Mouse (Mus musculus): ENCODE results near the gene 1700001O22Rik.

The 1700001O22Rik gene

DNA sequence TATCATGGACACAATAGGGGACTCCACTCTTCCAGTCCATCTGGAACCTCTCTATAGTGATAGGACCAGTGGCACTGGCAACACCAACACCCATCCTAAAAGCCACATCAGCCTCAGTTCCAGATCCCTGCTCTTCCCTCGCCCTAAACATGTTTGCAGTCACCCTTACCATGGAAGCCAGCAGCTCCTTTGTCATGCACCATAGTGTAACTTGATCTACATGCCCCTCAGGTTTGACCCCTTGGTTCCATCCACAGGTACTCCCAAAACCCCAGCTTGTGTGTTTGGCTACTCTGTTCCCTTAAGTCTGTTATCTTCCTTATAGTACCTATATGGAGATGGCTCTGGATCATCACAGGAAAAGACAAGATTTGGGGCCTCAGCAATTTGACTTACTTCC lies 12.9 kb upstream of the 1700001O22Rik start:
- no peak for DNase-seq (ENCODE audit: low read depth, low spot score)

DNA sequence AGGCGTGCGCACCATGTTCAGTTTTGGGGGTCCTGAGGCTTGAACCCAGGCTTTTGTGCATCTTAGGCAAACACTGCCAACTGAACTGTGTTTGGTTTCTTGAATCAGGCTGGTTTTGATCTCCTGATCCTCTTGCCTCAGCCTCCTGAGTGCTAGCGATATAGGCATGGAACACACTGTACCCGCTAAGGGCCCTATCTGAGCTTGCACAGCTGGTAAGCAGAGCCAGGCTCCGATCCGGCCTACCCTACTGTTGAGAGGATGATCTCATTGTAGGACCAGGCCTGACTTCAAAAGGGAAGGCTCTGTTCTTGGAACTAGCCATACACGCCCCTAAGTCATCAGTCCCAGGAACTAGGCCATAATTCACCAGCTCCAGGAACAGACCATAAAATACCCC lies 7.1 kb upstream of the 1700001O22Rik start:
- no peak for DNase-seq (ENCODE audit: low read depth, low spot score)

DNA sequence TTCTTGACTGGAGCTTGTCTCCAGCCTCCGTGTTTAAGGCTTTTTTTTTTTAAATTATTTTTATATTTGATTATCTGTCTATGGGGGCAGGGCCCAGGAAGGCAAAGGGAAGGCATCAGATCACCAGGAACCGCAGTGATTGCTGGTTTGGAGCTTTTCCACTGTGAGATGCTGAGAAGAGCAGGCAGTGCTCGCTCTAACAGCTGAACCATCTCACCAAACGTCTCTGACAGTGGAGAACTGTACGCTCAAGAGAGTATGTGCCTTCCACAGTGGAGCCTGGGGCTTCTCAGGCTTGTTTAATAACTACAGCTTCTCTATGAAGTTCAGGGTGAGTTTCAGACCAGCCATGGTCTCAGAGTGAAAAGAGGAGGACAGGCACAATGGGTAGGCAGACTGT lies 6.0 kb upstream of the 1700001O22Rik start:
- no peak for DNase-seq (ENCODE audit: low read depth, low spot score)

DNA sequence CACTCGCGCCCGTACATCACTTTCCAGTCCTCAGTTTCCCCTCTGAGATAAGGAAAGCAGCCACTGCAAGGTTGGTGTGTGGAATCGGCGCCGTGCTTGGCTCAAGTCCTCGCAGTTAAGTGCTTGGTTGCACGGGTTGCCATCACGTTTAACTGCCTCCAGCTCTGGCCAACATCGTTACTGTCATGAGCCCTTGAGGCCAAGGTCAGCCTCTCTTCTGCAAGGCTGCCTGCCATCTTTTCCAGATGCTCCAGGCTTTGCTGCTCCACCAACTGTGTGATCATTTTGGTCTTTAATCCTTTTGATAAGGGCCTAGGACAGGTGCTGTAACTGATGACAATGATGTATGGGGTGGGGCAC lies 4.8 kb upstream of the 1700001O22Rik start:
- no peak for DNase-seq (ENCODE audit: low read depth, low spot score)

DNA sequence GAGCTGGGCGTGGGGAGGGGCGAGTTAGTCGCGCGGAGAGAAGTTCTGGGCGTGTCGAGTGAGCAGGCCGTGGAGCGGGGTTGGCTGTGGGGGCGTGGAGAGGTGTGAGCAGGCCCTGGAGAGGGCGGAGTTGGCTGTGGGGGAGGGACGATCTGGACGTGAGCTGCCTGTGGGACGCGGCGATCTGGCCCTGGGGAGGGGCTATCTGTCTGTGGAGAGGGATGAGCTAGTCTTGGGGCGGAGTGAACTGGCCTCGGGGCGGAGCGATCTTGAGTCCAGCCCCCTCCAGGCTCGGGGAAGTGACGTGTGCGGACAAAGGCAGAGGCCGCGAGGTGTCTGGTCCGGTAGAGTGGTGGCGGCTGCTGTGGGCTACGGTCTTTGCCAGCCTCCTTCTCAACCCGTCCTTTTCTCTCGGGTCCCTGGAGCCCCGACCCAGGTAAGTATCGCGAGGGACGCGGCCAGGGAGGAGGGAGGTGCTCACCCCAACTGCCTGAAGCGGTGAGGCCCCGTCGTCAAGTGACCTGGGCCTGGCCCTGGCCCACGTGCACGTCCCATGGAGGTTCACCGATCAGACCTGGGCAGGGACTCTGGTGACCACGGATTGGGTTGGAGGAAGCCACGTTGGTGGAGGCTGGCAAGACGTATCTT lies 4.3 kb upstream of the 1700001O22Rik start, which contains the start of gene Ntmt1:
Gene Ntmt1, plus strand, starts transcription at position 179 of the 648 bp plus-strand sequence.
- DNase-seq (ENCODE audit: low read depth, low spot score), result peak; percentile 98

DNA sequence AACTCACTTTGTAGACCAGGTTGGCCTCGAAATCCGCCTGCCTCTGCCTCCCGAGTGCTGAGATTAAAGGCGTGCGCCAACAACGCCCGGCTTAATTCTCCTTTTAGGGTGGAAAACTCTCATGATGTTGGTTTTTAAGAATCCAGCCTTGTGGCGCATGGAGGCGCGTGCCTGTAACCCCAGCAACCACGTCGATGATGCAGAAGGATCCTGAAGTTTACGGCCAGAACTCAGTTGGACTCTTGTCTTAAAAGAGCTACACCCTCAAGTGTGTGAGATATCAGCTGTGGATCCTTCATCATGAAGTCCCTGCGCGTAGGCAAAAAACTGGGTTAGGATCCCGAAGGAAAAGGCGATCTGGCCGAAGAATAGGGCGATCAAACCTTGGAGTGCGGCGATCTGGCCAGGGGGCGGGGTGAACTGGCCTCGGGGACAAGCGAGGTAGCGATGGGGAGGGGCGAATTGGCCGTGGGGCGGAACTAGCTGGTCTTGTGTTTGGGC lies 3.7 kb upstream of the 1700001O22Rik start:
- DNase-seq (ENCODE audit: low read depth, low spot score), result no peak

DNA sequence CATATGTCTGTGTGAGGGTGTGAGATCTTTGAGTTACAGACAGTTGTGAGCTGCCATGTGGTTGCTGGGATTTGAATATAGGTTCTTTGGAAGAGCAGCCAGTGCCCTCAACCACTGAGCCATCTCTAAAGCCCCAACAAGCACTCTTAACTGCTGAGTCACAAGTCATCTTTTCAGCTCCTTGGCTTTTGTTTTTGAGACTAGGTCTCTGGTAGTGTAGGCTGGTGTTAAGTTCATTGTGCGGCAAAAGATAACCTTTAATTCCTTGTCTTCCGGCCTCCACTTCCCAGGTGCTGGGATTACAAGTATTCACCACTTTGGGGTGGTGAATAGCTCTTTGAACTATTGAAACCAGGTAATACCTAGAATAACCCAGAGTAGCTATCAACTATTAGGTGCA lies 2.5 kb upstream of the 1700001O22Rik start:
- no peak for DNase-seq (ENCODE audit: low read depth, low spot score)

DNA sequence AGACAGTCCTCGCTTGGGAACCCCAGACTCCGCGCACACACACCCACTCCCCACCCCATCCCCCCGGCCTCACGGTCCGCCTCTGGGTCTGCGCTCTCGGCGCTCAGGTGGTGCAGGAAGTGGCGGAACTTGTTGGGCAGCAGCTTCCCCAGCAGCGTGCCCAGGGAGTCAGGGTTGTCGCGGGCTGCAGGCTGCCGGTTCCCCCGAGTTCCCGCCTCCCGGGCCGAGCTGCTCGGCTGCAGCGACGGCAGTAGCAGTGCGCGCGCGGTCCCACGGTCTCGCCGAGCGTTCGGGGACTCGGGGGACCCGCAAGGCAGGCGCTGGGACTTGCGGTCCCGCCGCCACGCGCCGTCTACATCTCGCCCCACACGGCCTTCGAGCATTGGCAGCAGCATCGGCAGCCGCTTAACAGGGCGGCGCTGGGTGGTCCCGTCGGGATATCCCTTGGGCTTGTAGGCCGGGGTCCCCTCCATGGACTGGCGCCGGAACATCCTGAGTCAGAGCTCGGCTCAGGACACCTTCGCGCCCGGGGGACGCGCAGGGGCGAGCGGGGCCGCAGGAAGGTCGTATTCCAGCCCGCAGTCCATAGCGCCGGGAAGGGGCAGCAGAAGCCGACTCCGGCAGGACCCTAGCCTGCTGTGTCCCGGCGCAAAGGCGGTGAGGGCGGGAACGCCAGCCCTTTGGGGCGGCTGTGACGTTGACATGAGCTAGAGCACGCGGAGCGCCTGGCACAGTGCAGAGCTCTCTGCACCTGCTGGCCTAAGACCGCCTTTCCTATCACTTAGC lies 2.2 kb downstream of the 1700001O22Rik start:
- no peak for DNase-seq (ENCODE audit: low read depth, low spot score)

DNA sequence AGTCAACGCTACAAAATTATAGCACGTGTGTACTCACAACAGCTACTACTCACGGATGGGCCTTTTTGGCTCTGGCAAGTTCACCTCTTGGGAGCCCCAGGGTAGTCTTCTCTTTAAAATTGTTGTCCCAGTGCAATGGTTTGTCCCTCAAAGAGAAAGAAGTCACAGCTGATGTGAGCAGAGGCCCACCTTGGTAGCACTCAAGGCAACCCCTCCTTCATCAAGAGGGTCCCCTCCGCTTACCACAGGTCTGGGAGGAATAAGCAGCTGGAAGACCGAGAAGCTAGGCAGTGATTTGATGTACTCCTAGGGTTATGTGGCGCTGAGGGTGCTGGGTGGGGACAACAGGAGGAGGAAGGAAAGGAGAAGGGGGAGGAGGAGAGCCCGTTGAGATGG lies 2.8 kb downstream of the 1700001O22Rik start:
- DNase-seq (ENCODE audit: low read depth, low spot score), result no peak

DNA sequence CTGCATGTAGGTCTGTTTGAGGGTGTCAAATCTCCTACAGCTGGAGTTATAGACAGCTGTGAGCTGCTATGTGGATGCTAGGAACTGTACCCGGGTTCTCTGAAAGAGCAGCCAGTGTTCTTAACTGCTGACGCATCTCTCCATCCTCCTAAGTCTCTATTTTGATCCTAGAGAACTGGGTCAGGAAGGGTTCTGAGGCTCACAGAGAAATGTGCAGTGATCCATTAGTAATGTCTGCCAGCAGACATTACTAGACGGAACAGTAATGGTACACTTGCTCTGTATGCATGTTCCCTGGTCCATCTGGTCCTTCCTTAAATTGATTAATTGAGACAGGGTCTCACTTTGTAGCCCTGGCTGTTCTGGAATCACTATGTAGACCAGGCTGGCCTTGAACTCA lies 4.0 kb downstream of the 1700001O22Rik start:
- DNase-seq (ENCODE audit: low read depth, low spot score), result no peak

DNA sequence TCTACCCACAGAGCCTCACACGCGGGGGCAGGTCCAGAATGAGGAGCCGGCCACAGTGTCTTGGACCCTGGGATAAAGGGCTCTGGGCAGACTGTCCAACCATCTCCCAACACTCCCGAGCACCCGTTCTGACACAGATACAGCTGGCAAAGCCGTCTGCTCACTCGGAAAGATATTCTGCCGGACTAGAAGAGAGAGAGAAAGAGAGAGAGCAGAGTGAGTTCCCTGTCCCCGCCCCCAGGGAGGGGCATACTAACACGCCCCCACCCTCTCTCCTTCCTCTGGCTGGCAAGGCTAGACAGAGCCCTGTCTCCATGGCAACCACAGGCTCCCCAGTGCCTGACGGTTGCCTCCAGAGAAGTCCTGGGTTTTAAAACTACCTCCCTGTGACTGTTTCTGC lies 7.1 kb downstream of the 1700001O22Rik start:
- no peak for DNase-seq (ENCODE audit: low read depth, low spot score)

DNA sequence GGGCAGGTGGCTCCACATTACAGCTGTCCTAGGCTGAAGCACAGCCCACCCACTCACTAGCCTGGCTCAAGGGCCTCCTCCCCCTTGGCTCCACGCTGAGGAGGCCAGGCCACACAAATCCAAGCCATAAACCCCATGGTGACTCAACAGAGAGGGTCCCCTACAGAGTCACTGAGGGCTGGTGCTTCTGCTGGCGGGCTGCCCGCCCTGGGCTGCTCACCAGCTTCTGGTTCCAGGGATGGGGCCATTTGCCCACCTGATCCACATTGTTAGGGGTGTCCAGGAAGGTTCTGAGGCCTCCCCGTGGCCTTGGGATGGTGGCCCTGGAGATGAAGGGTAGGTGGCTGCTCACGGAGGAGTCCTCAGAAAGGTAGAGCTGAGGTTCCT lies 7.6 kb downstream of the 1700001O22Rik start:
- no peak for DNase-seq (ENCODE audit: low read depth, low spot score)

DNA sequence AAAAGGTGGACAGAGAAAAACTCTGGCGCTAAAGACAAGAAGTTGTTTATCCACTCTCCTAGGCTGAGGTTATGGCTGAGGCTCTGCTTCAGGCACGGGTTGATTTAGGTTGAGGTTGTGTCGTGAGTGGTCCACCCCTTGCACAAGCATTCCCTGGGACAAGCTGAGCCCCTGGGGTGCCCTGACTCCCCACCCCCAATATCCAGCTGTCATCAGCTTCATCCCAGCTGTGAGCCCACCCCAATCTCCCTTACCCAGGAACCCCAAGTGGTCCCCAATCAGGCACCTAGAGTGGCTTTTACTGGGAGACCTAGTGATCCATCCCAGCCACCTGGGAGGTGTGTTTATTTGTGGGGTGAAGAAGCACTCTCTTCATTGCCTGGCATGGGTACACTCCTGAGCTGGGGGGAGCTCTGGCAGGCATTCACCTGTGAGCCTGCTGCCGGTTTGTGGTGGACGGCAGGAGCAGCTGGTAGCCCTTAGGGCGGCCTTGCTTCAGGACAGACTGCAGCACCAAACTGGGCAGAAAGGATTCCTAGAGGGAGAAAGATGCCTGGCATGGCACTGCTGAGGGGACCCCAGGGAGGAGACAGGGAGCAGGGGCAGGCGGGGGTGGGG lies 8.1 kb downstream of the 1700001O22Rik start:
- no peak for DNase-seq (ENCODE audit: low read depth, low spot score)

DNA sequence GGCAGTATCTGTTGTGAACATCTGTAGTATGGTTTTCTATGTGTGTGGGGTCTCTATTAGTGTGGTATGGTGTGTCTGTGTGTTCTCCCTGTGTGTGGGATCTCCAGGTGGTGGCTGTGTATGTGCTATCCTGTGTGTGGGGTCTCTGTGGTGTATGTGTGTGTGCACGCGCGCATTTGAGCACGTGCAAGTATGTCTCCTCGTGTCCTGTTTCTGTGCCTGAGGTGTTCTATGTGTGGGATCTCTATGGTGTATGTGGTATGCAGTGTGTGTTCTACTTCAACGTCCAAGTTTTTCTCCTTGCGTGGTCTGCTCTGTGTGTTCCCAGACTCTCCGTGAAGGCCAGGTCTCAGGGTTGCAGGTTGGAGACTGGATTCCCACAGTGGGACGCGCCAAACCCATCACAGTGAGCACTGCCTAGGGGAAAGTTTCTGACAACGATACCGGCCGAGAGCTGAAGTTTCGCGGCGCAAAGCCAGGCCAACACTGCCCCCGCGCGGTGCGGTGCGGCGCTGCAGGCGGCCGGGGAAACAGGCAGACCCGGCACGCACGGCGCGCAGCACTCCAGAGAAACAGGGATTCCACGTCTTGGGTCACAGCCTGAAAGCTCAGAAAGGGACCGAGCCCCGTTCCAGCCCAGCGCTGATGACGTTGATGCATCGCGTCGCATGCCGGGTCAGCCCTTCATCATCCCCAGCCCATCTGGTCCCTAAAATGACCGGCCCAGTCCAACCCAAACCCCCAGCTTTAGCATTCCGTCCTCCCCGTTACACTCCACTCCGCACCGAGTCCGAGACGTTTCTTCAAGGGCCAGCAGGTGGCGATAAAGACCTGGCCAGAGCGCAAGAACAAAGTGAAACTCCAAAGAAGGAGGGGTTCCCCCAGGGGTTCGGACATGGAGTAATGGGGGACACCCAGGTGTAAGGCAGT lies 9.0 kb downstream of the 1700001O22Rik start:
- DNase-seq (ENCODE audit: low read depth, low spot score), result peak; percentile 82

DNA sequence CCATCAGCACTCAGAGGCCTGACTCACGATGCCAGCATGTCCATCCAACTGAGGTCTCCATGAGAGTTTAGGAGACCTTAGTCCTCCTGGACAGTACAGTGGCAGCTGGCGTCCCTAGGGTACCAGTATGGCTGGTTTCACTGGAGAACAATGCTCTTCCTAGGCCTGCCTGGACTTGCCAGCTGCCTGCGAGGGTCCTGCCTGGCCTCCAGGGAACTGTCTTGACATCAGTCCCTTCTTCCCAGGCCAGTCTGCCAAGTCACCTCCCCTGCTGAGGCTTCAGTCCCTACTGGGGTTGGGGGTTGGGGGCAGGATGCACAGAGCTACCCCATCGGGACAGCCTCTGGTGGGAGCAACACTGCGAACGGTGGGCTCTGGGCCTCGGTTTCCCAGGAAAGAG lies 11.4 kb downstream of the 1700001O22Rik start:
- DNase-seq (ENCODE audit: low read depth, low spot score), result no peak

DNA sequence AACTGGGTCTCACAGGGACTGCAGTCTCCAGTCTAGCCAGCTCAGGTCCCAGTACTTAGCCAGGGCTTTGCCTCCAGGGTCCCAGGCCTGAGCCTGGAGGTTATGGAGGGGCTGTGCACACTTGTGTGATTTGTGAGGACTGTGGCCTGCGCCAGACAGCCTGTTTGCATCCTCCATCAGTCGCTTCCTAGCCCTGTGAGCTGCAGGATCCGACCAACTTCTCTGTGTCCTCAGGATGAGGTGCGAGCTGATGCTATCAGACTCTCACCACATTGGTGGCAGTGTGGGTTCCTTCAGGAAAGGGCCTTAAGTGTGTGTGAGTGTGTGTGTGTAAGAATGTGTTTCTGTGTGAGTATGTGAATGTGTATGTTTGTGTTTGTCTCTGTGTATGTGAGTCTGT lies 16.0 kb downstream of the 1700001O22Rik start:
- DNase-seq (ENCODE audit: low read depth, low spot score), result no peak

DNA sequence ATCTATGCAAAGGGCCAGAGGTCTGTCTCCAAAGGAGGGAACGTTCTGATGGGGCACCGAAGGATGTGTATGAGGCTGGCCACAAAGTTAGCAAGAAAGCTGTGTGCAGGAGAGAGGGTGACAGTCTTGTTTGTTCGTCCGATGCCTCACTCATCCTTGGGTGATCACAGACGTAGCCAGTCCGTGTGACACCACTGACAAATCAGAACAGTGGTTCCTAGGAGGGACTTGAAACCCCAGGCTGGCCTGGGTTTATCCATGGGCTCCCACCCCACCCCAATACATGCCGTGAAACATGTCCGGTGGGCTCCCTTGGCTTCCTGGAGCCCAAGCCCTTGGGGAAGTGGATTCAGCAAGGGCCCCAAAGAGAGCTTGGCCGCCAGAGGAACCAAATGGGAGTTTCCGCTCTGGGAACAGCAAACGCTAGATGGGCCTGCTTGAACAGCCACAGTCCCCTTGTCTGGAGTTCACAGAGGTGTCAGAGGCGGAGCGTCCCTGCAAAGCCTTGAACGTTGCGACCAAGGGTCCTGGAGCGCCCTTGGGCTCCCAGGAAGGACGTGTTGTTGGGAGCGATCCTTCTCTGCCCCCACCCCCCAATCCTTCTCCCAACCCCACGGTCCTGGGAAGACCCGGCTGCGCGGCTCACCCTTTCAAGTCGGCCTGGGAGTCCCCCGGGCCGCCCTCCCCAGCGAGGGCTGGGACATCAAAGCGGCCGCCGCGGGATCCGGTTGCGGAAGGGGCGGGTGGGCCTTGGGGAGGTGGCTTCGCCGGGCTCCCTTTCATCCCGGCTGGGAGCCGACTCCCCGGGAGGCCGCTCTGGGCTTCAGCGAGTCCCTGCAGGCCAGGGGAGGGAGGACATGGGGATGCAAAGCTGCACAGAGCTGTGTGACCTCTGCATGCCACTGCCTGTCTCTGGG lies 19.1 kb downstream of the 1700001O22Rik start:
- DNase-seq (ENCODE audit: low read depth, low spot score), result no peak

DNA sequence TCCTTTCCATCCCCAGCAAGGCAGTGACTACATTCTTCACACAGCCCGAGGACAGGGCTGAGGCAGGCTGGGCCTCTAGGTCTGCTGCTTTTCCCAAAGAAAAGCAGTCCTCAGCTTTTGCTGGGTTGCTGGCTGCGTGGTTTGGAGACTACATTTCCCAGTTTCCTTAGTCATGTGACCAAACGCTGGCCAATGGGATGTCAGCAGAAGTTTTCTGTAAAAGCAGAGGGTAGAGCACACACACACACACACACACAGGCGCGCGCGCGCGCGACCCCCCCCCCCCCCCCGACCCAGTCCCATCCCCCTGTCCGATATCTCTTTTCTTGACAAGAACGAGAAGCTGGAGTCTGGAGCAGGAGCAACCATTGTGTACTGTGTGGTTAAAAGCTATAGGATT lies 20.1 kb downstream of the 1700001O22Rik start:
- DNase-seq (ENCODE audit: low read depth, low spot score), result no peak

DNA sequence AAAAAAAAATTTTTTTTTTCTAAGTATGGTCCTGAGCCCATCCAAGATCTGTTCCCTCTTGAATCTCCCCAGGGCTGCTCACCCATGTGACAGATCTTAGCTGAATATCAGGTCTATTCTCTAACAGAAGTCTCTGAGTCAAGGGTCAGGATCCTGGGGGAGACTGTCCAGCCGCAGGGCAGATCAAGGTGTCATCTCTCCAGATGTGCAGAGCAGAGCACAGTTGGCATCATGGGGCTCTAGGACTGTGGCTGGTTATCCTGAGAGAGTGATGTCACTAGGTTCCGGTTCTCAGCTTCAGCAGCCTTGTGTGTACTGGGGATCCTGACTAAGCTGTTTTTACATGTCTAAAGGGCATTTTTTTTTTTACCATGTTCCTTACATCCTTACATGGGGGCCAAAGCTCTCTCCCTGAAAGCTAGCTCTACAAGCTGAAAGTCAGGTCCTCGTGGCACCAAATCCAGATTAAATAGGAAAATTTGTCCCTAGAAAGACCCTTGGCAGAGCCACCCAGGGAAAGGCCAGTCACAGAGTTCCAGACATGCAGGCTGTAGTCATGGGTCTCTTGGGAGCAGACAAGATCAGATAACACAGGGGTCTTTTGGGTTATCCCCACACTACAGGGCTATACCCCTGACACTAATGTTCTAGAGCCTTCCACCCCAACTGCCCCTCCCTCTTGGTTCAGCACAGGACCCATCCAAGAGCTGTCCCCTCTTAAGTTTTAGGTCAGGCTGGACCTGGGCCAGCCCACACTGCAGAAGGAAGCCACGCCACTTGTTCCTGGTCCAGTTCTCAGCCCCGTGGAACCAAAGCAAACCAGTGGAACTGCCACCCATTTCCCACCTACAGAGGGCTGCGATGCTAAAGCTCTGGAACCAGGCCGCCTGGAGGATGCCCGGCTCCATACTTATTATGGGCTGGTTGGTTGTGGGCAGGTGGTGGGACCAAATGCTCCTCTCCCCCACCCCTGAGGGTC lies 20.9 kb downstream of the 1700001O22Rik start:
- DNase-seq (ENCODE audit: low read depth, low spot score), result no peak

Measured in retina, postnatal 7 days (tissue).